Mouse (Mus musculus) stomach, postnatal 0 days (tissue): Measurements from ENCODE around the gene Prkag2.

Source experiments
- CTCF ChIP-seq: IDR thresholded peaks from 2 replicates; pipeline ENCODE4 v1.5.1; 2016; ENCODE audit warnings: antibody characterized with exemption, low read depth, mild to moderate bottlenecking, moderate library complexity
- EP300 ChIP-seq: optimal IDR thresholded peaks from 2 replicates; pipeline ENCODE3; 2016; ENCODE audit warnings: antibody characterized with exemption

DNA sequence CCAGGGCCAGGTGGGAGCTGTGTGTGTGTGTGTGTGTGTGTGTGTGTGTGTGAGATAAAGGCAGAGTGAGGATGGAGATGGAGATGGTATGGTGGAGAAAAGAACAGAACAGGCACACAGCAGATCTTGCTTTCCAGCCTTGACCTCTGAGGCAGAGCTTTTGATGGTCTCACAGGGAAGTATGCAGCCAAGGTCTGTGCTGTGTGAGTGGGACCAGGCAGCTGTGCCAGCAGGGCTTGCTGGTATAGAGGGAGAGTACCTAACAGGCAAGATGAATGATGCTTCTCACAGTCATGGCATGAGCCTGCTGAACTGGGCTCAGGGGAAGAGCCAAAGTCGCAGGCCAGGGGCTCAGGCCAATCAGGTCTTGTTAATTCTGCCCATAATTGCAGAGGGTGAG lies 108.9 kb downstream of the Prkag2 start:
- TF ChIP-seq CTCF (no peak), EP300 (no peak)
